Mouse (Mus musculus) intestine, embryonic 14.5 days (tissue): Measurements from ENCODE around the gene Dph1. TPM values are rescaled to one million over a fixed set of nuclear protein-coding genes. Genes with fewer than 3 reads are reported as not detected.

Experiments
- ATAC-seq: fragments of 200-750 bp; cut with Nextera tagmentation; replicated peaks from 2 replicates; pipeline ENCODE4 v1.8.0; 2017; ENCODE audit warnings: low read depth, moderate number of reproducible peaks, moderate TSS enrichment, moderate library complexity; ENCODE audit not compliant: low FRiP score, low TSS enrichment
- DNase-seq: peaks from one replicate; pipeline ENCODE4 v3.0.0-alpha.2; 2018; ENCODE audit warnings: low spot score
- H3K27ac ChIP-seq: fragments of 300-500 bp; sonication (generic); 2 replicates; pipeline ENCODE4 v1.5.1; 2014; ENCODE audit warnings: low read depth, mild to moderate bottlenecking, control low read depth
- H3K27me3 ChIP-seq: fragments of 300-500 bp; sonication (generic); replicated peaks from 2 replicates; pipeline ENCODE4 v1.6.1; 2014; ENCODE audit warnings: low read length, control low read depth; ENCODE audit not compliant: control insufficient read depth, insufficient read depth
- H3K36me3 ChIP-seq: fragments of 300-500 bp; sonication (generic); 2 replicates; pipeline ENCODE4 v1.6.1; 2014; ENCODE audit warnings: low read length, control low read depth; ENCODE audit not compliant: control insufficient read depth, insufficient read depth
- H3K4me1 ChIP-seq: fragments of 300-500 bp; sonication (generic); replicated peaks from 2 replicates; pipeline ENCODE4 v1.6.1; 2014; ENCODE audit warnings: low read length, control low read depth, mixed read lengths; ENCODE audit not compliant: control insufficient read depth, insufficient read depth
- H3K4me2 ChIP-seq: fragments of 300-500 bp; sonication (generic); 2 replicates; pipeline ENCODE4 v1.6.1; 2014; ENCODE audit warnings: low read length
- H3K4me3 ChIP-seq: fragments of 300-500 bp; sonication (generic); 2 replicates; pipeline ENCODE4 v1.5.1; 2014; ENCODE audit warnings: low read depth, low read length, control low read depth, mixed read lengths
- H3K9ac ChIP-seq: fragments of 300-500 bp; sonication (generic); 2 replicates; pipeline ENCODE4 v1.6.1; 2014; ENCODE audit warnings: mild to moderate bottlenecking, low read length
- H3K9me3 ChIP-seq: fragments of 300-500 bp; sonication (generic); 2 replicates; pipeline ENCODE4 v1.6.1; 2016; ENCODE audit warnings: low read length, control low read depth; ENCODE audit not compliant: control insufficient read depth
- WGBS: fragments of 180-500 bp; shearing (Covaris S2); extraction: QIAGEN DNeasy Blood & Tissue Kit; methylation state at CpG from one replicate; pipeline ENCODE4 v1.1.7; 2014; 5-methylcytosine and 5-hydroxymethylcytosine counted together
- polyA plus RNA-seq: library from polyadenylated mRNA; unstranded; fragments of >200 nt; fragmentation: Nextera tagmentation; extraction: Ambion mirVana; gene quantifications from 2 replicates; pipeline ENCODE4 v1.2.1, GENCODE M21; 2014

Gene Dph1
- polyA plus RNA-seq, 1 experiment from 2014 or later: 31.5 TPM

- 58% methylated on average over 6 of the region's 6 CpGs for WGBS
- Histone ChIP-seq H3K36me3 (no peaks in the 10 kb centered on the region), H3K4me1 (peaks cover 21% of the 10 kb centered on the region), H3K9ac (no peak overlapping the region), H3K27ac (no peak overlapping the region), H3K4me3 (no peak overlapping the region), H3K4me2 (no peak overlapping the region), H3K27me3 (no peaks in the 10 kb centered on the region), H3K9me3 (no peaks in the 10 kb centered on the region)
- DNase-seq (no peak), ATAC-seq (no peak)
These were observed 19.7 kb upstream of the Dph1 start for GRCm38 (mm10) chr11:75210755-75211154.

- no peak for ATAC-seq
- H3K4me2 ChIP-seq: no peak overlapping the region
- H3K9ac ChIP-seq: no peak overlapping the region
These were observed 19.1 kb upstream of the Dph1 start for GRCm38 (mm10) chr11:75210093-75210492.

GRCm38 (mm10) chr11:75209363-75209762 is 18.3 kb upstream of the Dph1 start:
- Histone ChIP-seq H3K4me1 (peaks cover 21% of the 10 kb centered on the region), H3K27ac (no peak overlapping the region), H3K9ac (no peak overlapping the region), H3K36me3 (no peaks in the 10 kb centered on the region), H3K4me3 (no peak overlapping the region), H3K9me3 (no peaks in the 10 kb centered on the region), H3K4me2 (no peak overlapping the region), H3K27me3 (no peaks in the 10 kb centered on the region)
- DNase-seq (no peak), ATAC-seq (no peak)
- WGBS: 72% methylated on average over 4 of the region's 4 CpGs

More at GRCm38 (mm10) chr11:75210093-75210492, 19.1 kb upstream of the Dph1 start:
- 75% methylated on average over 4 of the region's 4 CpGs for WGBS
- H3K27ac ChIP-seq: no peak overlapping the region
- no peak overlapping the region for H3K4me3 ChIP-seq
- H3K9me3 ChIP-seq: no peaks in the 10 kb centered on the region
- peaks cover 21% of the 10 kb centered on the region for H3K4me1 ChIP-seq
- no peaks in the 10 kb centered on the region for H3K27me3 ChIP-seq
- no peaks in the 10 kb centered on the region for H3K36me3 ChIP-seq
- no peak for DNase-seq

GRCm38 (mm10) chr11:75206347-75206746 is 15.3 kb upstream of the Dph1 start:
- no peak overlapping the region for H3K9ac ChIP-seq
- peak; percentile 58 for DNase-seq
- H3K36me3 ChIP-seq: no peaks in the 10 kb centered on the region
- no peaks in the 10 kb centered on the region for H3K9me3 ChIP-seq
- H3K4me2 ChIP-seq: no peak overlapping the region
- no peaks in the 10 kb centered on the region for H3K27me3 ChIP-seq
- WGBS: 73% methylated on average over 4 of the region's 4 CpGs
- H3K27ac ChIP-seq: no peak overlapping the region
- peaks cover 11% of the 10 kb centered on the region; the same call in 1 of the 2 replicates for H3K4me1 ChIP-seq
- H3K4me3 ChIP-seq: no peak overlapping the region
- peak; percentile 38; the same call in 1 of the 2 replicates for ATAC-seq

GRCm38 (mm10) chr11:75204472-75204871 is 13.4 kb upstream of the Dph1 start:
- Histone ChIP-seq H3K9me3 (no peaks in the 10 kb centered on the region), H3K4me3 (no peak overlapping the region), H3K4me2 (no peak overlapping the region), H3K4me1 (peaks cover 7% of the 10 kb centered on the region; the same call in 1 of the 2 replicates), H3K27me3 (no peaks in the 10 kb centered on the region), H3K9ac (no peak overlapping the region), H3K36me3 (no peaks in the 10 kb centered on the region), H3K27ac (no peak overlapping the region)
- 58% methylated on average over 9 of the region's 9 CpGs for WGBS
- DNase-seq (no peak), ATAC-seq (no peak)

GRCm38 (mm10) chr11:75203926-75204325 is 12.9 kb upstream of the Dph1 start:
- H3K27me3 ChIP-seq: no peaks in the 10 kb centered on the region
- H3K36me3 ChIP-seq: no peaks in the 10 kb centered on the region
- DNase-seq (no peak), ATAC-seq (no peak)
- H3K9me3 ChIP-seq: no peaks in the 10 kb centered on the region
- H3K9ac ChIP-seq: no peak overlapping the region
- no peak overlapping the region for H3K4me3 ChIP-seq
- H3K4me2 ChIP-seq: no peak overlapping the region
- H3K27ac ChIP-seq: no peak overlapping the region
- WGBS: 80% methylated on average over 4 of the region's 4 CpGs
- H3K4me1 ChIP-seq: peaks cover 7% of the 10 kb centered on the region; the same call in 1 of the 2 replicates

GRCm38 (mm10) chr11:75201721-75202120 is 10.7 kb upstream of the Dph1 start:
- Histone ChIP-seq H3K4me3 (no peak overlapping the region), H3K4me2 (no peak overlapping the region), H3K4me1 (0 out of 2 replicates have a peak, but pooled peaks cover 3% of the 10 kb centered on the region), H3K27me3 (peaks cover 17% of the 10 kb centered on the region; the same call in 1 of the 2 replicates), H3K36me3 (no peaks in the 10 kb centered on the region), H3K9me3 (no peaks in the 10 kb centered on the region), H3K27ac (no peak overlapping the region), H3K9ac (no peak overlapping the region)
- no peak for DNase-seq
- 42% methylated on average over 8 of the region's 8 CpGs for WGBS
- no peak for ATAC-seq

- Histone ChIP-seq H3K36me3 (no peaks in the 10 kb centered on the region), H3K9me3 (no peaks in the 10 kb centered on the region), H3K4me1 (0 out of 2 replicates have a peak, but pooled peaks cover 3% of the 10 kb centered on the region), H3K27me3 (peaks cover 25% of the 10 kb centered on the region), H3K27ac (no peak overlapping the region), H3K4me2 (no peak overlapping the region), H3K9ac (no peak overlapping the region), H3K4me3 (no peak overlapping the region)
- DNase-seq (no peak), ATAC-seq (no peak)
- 91% methylated on average over 12 of the region's 12 CpGs for WGBS
These were observed 9.9 kb upstream of the Dph1 start for GRCm38 (mm10) chr11:75200935-75201334.

GRCm38 (mm10) chr11:75199951-75200350 is 8.9 kb upstream of the Dph1 start:
- ATAC-seq: no peak

More at GRCm38 (mm10) chr11:75199951-75200350, 8.9 kb upstream of the Dph1 start:
- Histone ChIP-seq H3K36me3 (no peaks in the 10 kb centered on the region), H3K9ac (no peak overlapping the region), H3K4me2 (no peak overlapping the region), H3K9me3 (no peaks in the 10 kb centered on the region), H3K4me3 (no peak overlapping the region), H3K27ac (no peak overlapping the region), H3K27me3 (peaks cover 35% of the 10 kb centered on the region), H3K4me1 (peaks cover 8% of the 10 kb centered on the region)
- DNase-seq: no peak
- 72% methylated on average over 5 of the region's 5 CpGs for WGBS
